Mouse (Mus musculus) lung, embryonic 16.5 days (tissue): ENCODE measurements around the gene Kif1b. TPM values are rescaled to one million over a fixed set of nuclear protein-coding genes. Genes with fewer than 3 reads are reported as not detected.

ENCODE experiments used
- ATAC-seq: fragments of 200-750 bp; cut with Nextera tagmentation; 2 replicates; pipeline ENCODE4 v1.8.0; 2017; ENCODE audit warnings: low read depth, mild to moderate bottlenecking, moderate library complexity
- H3K27ac ChIP-seq: fragments of 300-500 bp; sonication (generic); 2 replicates; pipeline ENCODE4 v1.5.1; 2014; ENCODE audit warnings: mild to moderate bottlenecking, control low read depth, low read length
- H3K27me3 ChIP-seq: fragments of 300-500 bp; sonication (generic); 2 replicates; pipeline ENCODE4 v1.6.1; 2014; ENCODE audit warnings: low read depth, low read length, mixed read lengths; ENCODE audit not compliant: control insufficient read depth, insufficient read depth
- H3K36me3 ChIP-seq: fragments of 300-500 bp; sonication (generic); 2 replicates; pipeline ENCODE4 v1.6.1; 2014; ENCODE audit warnings: low read length; ENCODE audit not compliant: control insufficient read depth, insufficient read depth
- H3K4me1 ChIP-seq: fragments of 300-500 bp; sonication (generic); replicated peaks from 2 replicates; pipeline ENCODE4 v1.6.1; 2014; ENCODE audit warnings: low read length, mixed read lengths; ENCODE audit not compliant: control insufficient read depth, insufficient read depth
- H3K4me2 ChIP-seq: fragments of 300-500 bp; sonication (generic); 2 replicates; pipeline ENCODE4 v1.6.1; 2014; ENCODE audit warnings: low read depth, low read length, control low read depth
- H3K4me3 ChIP-seq: fragments of 300-500 bp; sonication (generic); 2 replicates; pipeline ENCODE4 v1.5.1; 2014; ENCODE audit warnings: mild to moderate bottlenecking, low read length, control low read depth
- H3K9ac ChIP-seq: fragments of 300-500 bp; sonication (generic); 2 replicates; pipeline ENCODE4 v1.6.1; 2014; ENCODE audit warnings: low read length, control low read depth
- H3K9me3 ChIP-seq: fragments of 300-500 bp; sonication (generic); 2 replicates; pipeline ENCODE4 v1.6.1; 2016; ENCODE audit warnings: low read length; ENCODE audit not compliant: control insufficient read depth
- WGBS: fragments of 180-500 bp; shearing (Covaris S2); extraction: QIAGEN DNeasy Blood & Tissue Kit; methylation state at CpG from one replicate; pipeline ENCODE4 v1.1.7; 2014; 5-methylcytosine and 5-hydroxymethylcytosine counted together
- polyA plus RNA-seq: library from polyadenylated mRNA; unstranded; fragments of >200 nt; fragmentation: Nextera tagmentation; extraction: Ambion mirVana; gene quantifications from 2 replicates; pipeline ENCODE4 v1.2.1, GENCODE M21; 2015

The Kif1b gene
- polyA plus RNA-seq, 1 experiment from 2014 or later, result 32.5 TPM

- Histone ChIP-seq H3K4me1 (peaks cover 19% of the 10 kb centered on the region), H3K4me3 (no peak overlapping the region), H3K36me3 (0 out of 2 replicates have a peak, but pooled peaks cover 6% of the 10 kb centered on the region), H3K27ac (no peak overlapping the region), H3K9me3 (no peaks in the 10 kb centered on the region), H3K4me2 (no peak overlapping the region), H3K9ac (no peak overlapping the region), H3K27me3 (no peaks in the 10 kb centered on the region)
- 57% methylated on average over 8 of the region's 8 CpGs for WGBS
- ATAC-seq, result no peak
These were observed 21.0 kb downstream of the Kif1b start for GRCm38 (mm10) chr4:149286287-149287137.

GRCm38 (mm10) chr4:149285691-149286090, 21.8 kb downstream of the Kif1b start:
- Histone ChIP-seq H3K27me3 (no peaks in the 10 kb centered on the region), H3K4me1 (peaks cover 19% of the 10 kb centered on the region)
- 36% methylated on average over 1 of the region's 1 CpGs for WGBS

GRCm38 (mm10) chr4:149283018-149283417, 24.5 kb downstream of the Kif1b start:
- Histone ChIP-seq H3K27ac (no peak overlapping the region), H3K9me3 (no peaks in the 10 kb centered on the region), H3K4me1 (peaks cover 22% of the 10 kb centered on the region), H3K27me3 (no peaks in the 10 kb centered on the region), H3K4me2 (no peak overlapping the region), H3K4me3 (no peak overlapping the region), H3K9ac (no peak overlapping the region), H3K36me3 (no peaks in the 10 kb centered on the region)
- ATAC-seq, result no peak
- 61% methylated on average over 3 of the region's 3 CpGs for WGBS

More at GRCm38 (mm10) chr4:149285691-149286090, 21.8 kb downstream of the Kif1b start:
- H3K4me3 ChIP-seq, result no peak overlapping the region
- H3K4me2 ChIP-seq, result no peak overlapping the region
- 0 out of 2 replicates have a peak, but pooled peaks cover 3% of the 10 kb centered on the region for H3K36me3 ChIP-seq
- H3K9ac ChIP-seq, result no peak overlapping the region
- no peak overlapping the region for H3K27ac ChIP-seq
- peak; percentile 43; the same call in 1 of the 2 replicates for ATAC-seq
- no peaks in the 10 kb centered on the region for H3K9me3 ChIP-seq

GRCm38 (mm10) chr4:149282025-149282738, 25.3 kb downstream of the Kif1b start:
- no peak overlapping the region for H3K27ac ChIP-seq
- H3K4me1 ChIP-seq, result peaks cover 26% of the 10 kb centered on the region
- no peak overlapping the region for H3K9ac ChIP-seq
- no peaks in the 10 kb centered on the region for H3K36me3 ChIP-seq
- ATAC-seq, result no peak
- H3K4me2 ChIP-seq, result no peak overlapping the region
- no peaks in the 10 kb centered on the region for H3K27me3 ChIP-seq
- H3K4me3 ChIP-seq, result no peak overlapping the region
- 48% methylated on average over 7 of the region's 7 CpGs for WGBS
- no peaks in the 10 kb centered on the region for H3K9me3 ChIP-seq

GRCm38 (mm10) chr4:149277571-149277970, 29.9 kb downstream of the Kif1b start:
- Histone ChIP-seq H3K4me1 (peaks cover 14% of the 10 kb centered on the region), H3K27ac (peak overlapping the region; percentile 59)
- WGBS, result 32% methylated on average over 4 of the region's 4 CpGs

GRCm38 (mm10) chr4:149273128-149273527, 34.4 kb downstream of the Kif1b start:
- peaks cover 32% of the 10 kb centered on the region for H3K36me3 ChIP-seq
- no peaks in the 10 kb centered on the region for H3K9me3 ChIP-seq
- H3K27me3 ChIP-seq, result no peaks in the 10 kb centered on the region
- no peak overlapping the region for H3K9ac ChIP-seq
- H3K4me3 ChIP-seq, result no peak overlapping the region
- H3K4me1 ChIP-seq, result peaks cover 4% of the 10 kb centered on the region; the same call in 1 of the 2 replicates
- H3K4me2 ChIP-seq, result no peak overlapping the region
- no peak overlapping the region for H3K27ac ChIP-seq
- ATAC-seq, result no peak
- WGBS, result 98% methylated on average over 1 of the region's 1 CpGs

More at GRCm38 (mm10) chr4:149277571-149277970, 29.9 kb downstream of the Kif1b start:
- peak overlapping the region; percentile 41; the same call in 1 of the 2 replicates for H3K4me2 ChIP-seq
- 0 out of 2 replicates have a peak overlapping the region, but pooled peaks have one; percentile 8 for H3K4me3 ChIP-seq
- peaks cover 21% of the 10 kb centered on the region for H3K36me3 ChIP-seq
- peak; percentile 93 for ATAC-seq
- no peaks in the 10 kb centered on the region for H3K9me3 ChIP-seq
- H3K27me3 ChIP-seq, result no peaks in the 10 kb centered on the region
- H3K9ac ChIP-seq, result no peak overlapping the region

- WGBS, result 96% methylated on average over 6 of the region's 6 CpGs
- H3K36me3 ChIP-seq, result peaks cover 36% of the 10 kb centered on the region
These were observed 37.0 kb downstream of the Kif1b start for GRCm38 (mm10) chr4:149270541-149270940.

GRCm38 (mm10) chr4:149269026-149269425, 38.5 kb downstream of the Kif1b start:
- WGBS, result 80% methylated on average over 4 of the region's 4 CpGs

More at GRCm38 (mm10) chr4:149270541-149270940, 37.0 kb downstream of the Kif1b start:
- H3K4me2 ChIP-seq, result no peak overlapping the region
- ATAC-seq, result no peak
- no peaks in the 10 kb centered on the region for H3K27me3 ChIP-seq
- H3K4me3 ChIP-seq, result no peak overlapping the region
- no peak overlapping the region for H3K9ac ChIP-seq
- no peaks in the 10 kb centered on the region for H3K4me1 ChIP-seq
- H3K9me3 ChIP-seq, result no peaks in the 10 kb centered on the region
- no peak overlapping the region for H3K27ac ChIP-seq

GRCm38 (mm10) chr4:149264895-149265294, 42.6 kb downstream of the Kif1b start:
- H3K27ac ChIP-seq, result no peak overlapping the region
- 87% methylated on average over 2 of the region's 2 CpGs for WGBS
- no peaks in the 10 kb centered on the region for H3K9me3 ChIP-seq
- H3K27me3 ChIP-seq, result no peaks in the 10 kb centered on the region
- no peaks in the 10 kb centered on the region for H3K4me1 ChIP-seq
- no peak overlapping the region for H3K9ac ChIP-seq
- H3K36me3 ChIP-seq, result peaks cover 18% of the 10 kb centered on the region
- no peak for ATAC-seq
- no peak overlapping the region for H3K4me2 ChIP-seq
- no peak overlapping the region for H3K4me3 ChIP-seq

More at GRCm38 (mm10) chr4:149269026-149269425, 38.5 kb downstream of the Kif1b start:
- H3K36me3 ChIP-seq, result peaks cover 31% of the 10 kb centered on the region
- no peak for ATAC-seq
- H3K27ac ChIP-seq, result no peak overlapping the region
- no peak overlapping the region for H3K4me3 ChIP-seq
- no peaks in the 10 kb centered on the region for H3K27me3 ChIP-seq
- no peak overlapping the region for H3K9ac ChIP-seq
- H3K4me1 ChIP-seq, result no peaks in the 10 kb centered on the region
- H3K4me2 ChIP-seq, result no peak overlapping the region
- no peaks in the 10 kb centered on the region for H3K9me3 ChIP-seq
